Mouse (Mus musculus) regulatory T cell (primary cell): ENCODE results near the gene Fam192a.

Source experiments
- in situ Hi-C: fragments of 300-600 bp; cut with MboI, MseI; formaldehyde crosslinking; loops from one replicate; pipeline ENCODE4 v1.15.1; 2025; ENCODE audit warnings: high pct_unique_total_duplicates

Gene Fam192a

GRCm38 (mm10) chr8:94574159-94574907, 27.5 kb downstream of the Fam192a start:
- in situ Hi-C loops = no loop called here

- in situ Hi-C loops = no loop called here
Observed at GRCm38 (mm10) chr8:94571896-94572295, 29.9 kb downstream of the Fam192a start.

- in situ Hi-C loops = no loop called here
Observed at GRCm38 (mm10) chr8:94569419-94569818, 32.4 kb downstream of the Fam192a start.

GRCm38 (mm10) chr8:94568098-94568497, 33.7 kb downstream of the Fam192a start:
- in situ Hi-C loops = no loop called here

GRCm38 (mm10) chr8:94567159-94567849, 34.5 kb downstream of the Fam192a start:
- in situ Hi-C loops = no loop called here

- in situ Hi-C loops = no loop called here
Observed at GRCm38 (mm10) chr8:94566446-94567158, 35.2 kb downstream of the Fam192a start.

- in situ Hi-C loops = no loop called here
Observed at GRCm38 (mm10) chr8:94566033-94566432, 35.8 kb downstream of the Fam192a start.

GRCm38 (mm10) chr8:94564421-94564820, 37.4 kb downstream of the Fam192a start:
- in situ Hi-C loops = no loop called here

GRCm38 (mm10) chr8:94561256-94561655, 40.5 kb downstream of the Fam192a start:
- in situ Hi-C loops = no loop called here

- in situ Hi-C loops = no loop called here
Observed at GRCm38 (mm10) chr8:94557281-94557680, 44.5 kb downstream of the Fam192a start.

- in situ Hi-C loops = no loop called here
Observed at GRCm38 (mm10) chr8:94552696-94553095, 49.1 kb downstream of the Fam192a start.

GRCm38 (mm10) chr8:94551471-94552422, 50.0 kb downstream of the Fam192a start:
- in situ Hi-C loops = no loop called here

GRCm38 (mm10) chr8:94549998-94550397, 51.8 kb downstream of the Fam192a start:
- in situ Hi-C loops = no loop called here

GRCm38 (mm10) chr8:94549482-94549881, 52.3 kb downstream of the Fam192a start:
- in situ Hi-C loops = no loop called here

- in situ Hi-C loops = no loop called here
Observed at GRCm38 (mm10) chr8:94549041-94549440, 52.8 kb downstream of the Fam192a start.

GRCm38 (mm10) chr8:94543981-94544380, 57.8 kb downstream of the Fam192a start:
- in situ Hi-C loops = no loop called here

GRCm38 (mm10) chr8:94540889-94541795, 60.7 kb downstream of the Fam192a start:
- in situ Hi-C loops = no loop called here

GRCm38 (mm10) chr8:94540025-94540424, 61.8 kb downstream of the Fam192a start:
- in situ Hi-C loops = no loop called here

- in situ Hi-C loops = no loop called here
Observed at GRCm38 (mm10) chr8:94537456-94537855, 64.3 kb downstream of the Fam192a start.

GRCm38 (mm10) chr8:94535631-94536030, 66.2 kb downstream of the Fam192a start:
- in situ Hi-C loops = no loop called here
